Mouse (Mus musculus): ENCODE results near the gene Slc22a14.

DNA sequence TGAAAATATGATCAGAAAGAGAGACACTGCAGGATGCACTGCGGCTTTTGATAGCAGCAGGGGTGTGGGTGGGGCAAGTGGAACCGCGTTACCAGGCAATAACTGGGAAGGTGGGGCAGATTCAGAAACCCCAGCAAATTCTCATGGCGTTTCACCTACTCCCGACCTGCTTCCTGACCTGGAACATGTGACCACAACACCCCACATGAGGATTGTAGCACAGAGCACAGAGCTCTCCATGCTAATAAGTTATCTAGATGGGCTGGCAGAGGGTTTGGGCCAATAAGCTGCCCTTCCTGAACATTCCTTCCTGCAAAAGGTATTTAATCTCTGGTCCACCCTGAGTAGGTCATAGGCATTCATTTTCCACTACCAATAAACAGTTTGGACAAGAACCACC is 234.7 kb downstream of the Slc22a14 start:
- TF ChIP-seq POLR2A (IDR thresholded peaks at IDR 0.05; ENCODE audit: insufficient read length, low read depth) (no peak), MYOG (IDR thresholded peaks at IDR 0.05; ENCODE audit: control insufficient read depth in 1 of 3, insufficient read depth in 1 of 3, insufficient read length in 2 of 3, low read depth in 2 of 3) (no peak), E2F4 (IDR thresholded peaks at IDR 0.05; ENCODE audit: insufficient read depth) (no peak), SRF (IDR thresholded peaks at IDR 0.05; ENCODE audit: control insufficient read depth, insufficient read length, low read depth) (no peak), MYOD1 (IDR thresholded peaks at IDR 0.05; ENCODE audit: control insufficient read depth in 1 of 3, insufficient read length in 2 of 3, low read depth in 2 of 3) (no peak), USF1 (IDR thresholded peaks at IDR 0.05; ENCODE audit: low read depth) (no peak), REST (IDR thresholded peaks at IDR 0.05; ENCODE audit: insufficient read depth, insufficient read length) (no peak), MAX (IDR thresholded peaks at IDR 0.05; ENCODE audit: low read depth) (no peak), POLR2AphosphoS2 (IDR thresholded peaks at IDR 0.05; ENCODE audit: insufficient read length, low read depth) (no peak), TCF3 (IDR thresholded peaks at IDR 0.05; ENCODE audit: insufficient read length, low read depth) (no peak), TCF12 (IDR thresholded peaks at IDR 0.05; ENCODE audit: insufficient read depth, poor library complexity, severe bottlenecking) (no peak), CEBPB (IDR thresholded peaks at IDR 0.05; ENCODE audit: insufficient read depth, poor library complexity, severe bottlenecking) (no peak)

Data from myocyte (in vitro differentiated cells).